Mouse (Mus musculus) erythroblast, embryonic 14.5 days (primary cell): Measurements from ENCODE around the gene Smg6.

Experiments
- GATA1 ChIP-seq: IDR thresholded peaks from 2 replicates; pipeline ENCODE4 v1.6.1; 2012; ENCODE audit warnings: low read length, inconsistent platforms, mixed read lengths
- TAL1 ChIP-seq: IDR thresholded peaks from 3 replicates; pipeline ENCODE4 v1.6.1; 2012; ENCODE audit warnings: low read length, inconsistent platforms, mixed read lengths

DNA sequence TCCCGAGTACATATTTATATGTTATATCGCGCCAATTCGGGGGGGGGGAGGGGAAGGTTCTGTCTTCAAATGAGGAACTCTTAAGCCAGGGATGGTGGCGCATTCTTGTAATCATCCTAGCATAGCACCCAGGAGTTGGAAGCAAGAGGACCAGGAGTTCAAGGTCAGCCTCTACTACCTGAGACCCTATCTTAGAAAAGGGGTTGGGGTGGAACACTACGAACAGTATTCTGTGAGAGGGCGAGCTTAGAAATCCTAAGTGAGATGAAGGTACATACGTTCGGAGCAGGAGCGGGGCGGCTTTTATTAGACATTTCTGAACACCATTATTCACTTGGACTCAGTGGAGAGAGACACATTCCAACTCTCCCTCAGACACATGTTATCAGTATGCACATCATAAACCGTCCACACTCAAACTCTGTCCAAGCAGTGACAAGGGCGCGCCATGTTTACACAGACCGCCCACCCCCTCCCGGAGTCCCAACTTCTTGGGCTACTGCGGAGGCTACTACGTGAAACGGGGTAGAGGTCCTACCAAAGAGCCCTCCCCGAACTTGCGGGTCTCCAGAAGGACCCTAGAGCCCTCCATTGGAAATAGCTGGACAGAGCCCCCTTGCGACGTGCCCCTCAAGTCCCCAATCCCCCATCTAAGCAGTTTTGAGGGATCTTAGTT, 243.9 kb downstream of the Smg6 start, which contains the start of gene Hic1:
- TF ChIP-seq TAL1 (no peak), GATA1 (no peak)
